Mouse (Mus musculus) liver, embryonic 14.5 days (tissue): ENCODE measurements around the gene Ttll11.

Source experiments
- CTCF ChIP-seq: IDR thresholded peaks from 2 replicates; pipeline ENCODE4 v1.5.1; 2016; ENCODE audit warnings: antibody characterized with exemption, low read depth, control low read depth
- EP300 ChIP-seq: IDR thresholded peaks from 2 replicates; pipeline ENCODE4 v1.6.1; 2016; ENCODE audit warnings: antibody characterized with exemption, low read depth

GRCm38 (mm10) chr2:35861185-35861584 is 118.5 kb downstream of the Ttll11 start:
- TF ChIP-seq CTCF, result no peak
- no peak for TF ChIP-seq EP300
